Mouse (Mus musculus) frontal cortex, adult (tissue): Measurements from ENCODE around the gene 9130213A22Rik.

ENCODE experiments used
- ATAC-seq: cut with Nextera tagmentation; 2 replicates; pipeline ENCODE4 v1.9.2; 2017; ENCODE audit warnings: mild to moderate bottlenecking, moderate library complexity, mixed read lengths; ENCODE audit not compliant: low TSS enrichment

The 9130213A22Rik gene

GRCm38 (mm10) chr11:69122336-69122951, at the start of gene 9130213A22Rik:
9130213A22Rik (minus strand) TSS chr11:69122589.
- ATAC-seq = peak; percentile 22; the same call in 1 of the 2 replicates

- ATAC-seq = 0 out of 2 replicates have a peak, but pooled peaks have one; percentile 33
Observed at GRCm38 (mm10) chr11:69171626-69172025, 49.2 kb upstream of the 9130213A22Rik start.

GRCm38 (mm10) chr11:69169313-69169712, 46.9 kb upstream of the 9130213A22Rik start:
- peak; percentile 54; the same call in 1 of the 2 replicates for ATAC-seq

GRCm38 (mm10) chr11:69156800-69157199, 34.4 kb upstream of the 9130213A22Rik start, which contains the start of gene Alox12b:
Alox12b (plus strand) TSS chr11:69156989.
- ATAC-seq = peak; percentile 74; the same call in 1 of the 2 replicates

- ATAC-seq = peak; percentile 56
Observed at GRCm38 (mm10) chr11:69155351-69155750, 33.0 kb upstream of the 9130213A22Rik start.

GRCm38 (mm10) chr11:69153831-69154230, 31.4 kb upstream of the 9130213A22Rik start:
- no peak for ATAC-seq

- ATAC-seq = no peak
Observed at GRCm38 (mm10) chr11:69151004-69151403, 28.6 kb upstream of the 9130213A22Rik start.

DNA sequence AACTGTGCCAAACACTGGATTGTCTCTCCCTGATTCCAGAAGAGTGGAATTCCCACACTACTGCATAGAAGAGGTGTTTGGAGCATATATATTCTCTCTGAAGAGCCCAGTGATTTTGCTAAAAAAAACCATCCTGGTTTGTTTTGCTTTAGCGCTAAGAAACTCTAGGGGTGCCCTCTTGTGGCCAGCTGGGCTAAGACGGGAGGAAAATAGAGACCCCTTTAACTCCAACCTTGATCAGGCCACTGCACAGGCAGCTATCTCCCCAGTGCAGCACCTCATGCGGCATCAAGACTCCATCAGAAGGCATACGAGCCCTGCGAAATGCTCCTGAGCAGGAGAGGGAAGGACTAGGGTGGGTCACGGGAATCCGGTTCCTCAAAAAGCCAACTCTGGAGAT, 28.1 kb upstream of the 9130213A22Rik start:
- peak; percentile 56; the same call in 1 of the 2 replicates for ATAC-seq

DNA sequence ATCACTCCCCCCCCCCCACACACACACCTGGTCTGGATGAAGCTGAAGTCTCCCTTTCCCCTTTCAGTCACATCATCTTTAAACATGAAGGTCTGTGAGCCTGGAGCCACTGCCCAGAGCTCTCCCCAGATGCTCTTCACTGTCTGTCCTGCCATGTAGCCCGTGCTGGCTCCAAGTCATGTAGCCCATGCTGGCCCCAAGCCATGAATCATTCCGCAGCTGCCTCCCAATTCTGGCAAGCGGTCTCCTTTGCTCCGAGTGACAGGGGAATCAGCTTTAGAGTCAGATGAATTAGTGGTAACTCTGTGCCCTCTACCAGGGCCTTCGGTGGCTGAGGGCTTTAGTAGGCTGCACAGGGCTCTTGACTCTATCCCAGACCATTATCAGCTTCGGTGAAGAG, 27.3 kb upstream of the 9130213A22Rik start:
- no peak for ATAC-seq

DNA sequence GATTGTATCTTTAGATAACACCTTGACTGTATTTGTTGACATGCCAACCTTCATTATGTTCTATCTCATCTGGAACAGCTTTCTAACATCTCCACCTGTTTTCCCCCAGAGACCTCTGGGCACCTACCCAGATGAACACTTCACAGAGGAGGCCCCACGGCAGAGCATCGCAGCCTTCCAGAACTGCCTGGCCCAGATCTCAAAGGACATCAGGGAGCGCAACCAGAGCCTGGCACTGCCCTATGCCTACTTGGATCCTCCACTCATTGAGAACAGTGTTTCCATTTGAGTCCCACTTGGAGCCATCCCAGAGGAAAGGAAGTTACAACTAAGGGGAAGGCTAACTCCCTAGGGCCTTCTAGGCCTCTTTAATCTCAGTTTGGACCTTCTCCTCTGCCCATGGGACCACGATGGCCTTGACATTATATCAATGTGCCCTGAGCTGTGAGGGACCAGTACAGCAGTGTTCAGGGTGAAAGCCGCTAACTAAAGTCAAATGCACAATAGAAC, 26.1 kb upstream of the 9130213A22Rik start:
- ATAC-seq = no peak

GRCm38 (mm10) chr11:69147546-69147945, 25.2 kb upstream of the 9130213A22Rik start:
- no peak for ATAC-seq

DNA sequence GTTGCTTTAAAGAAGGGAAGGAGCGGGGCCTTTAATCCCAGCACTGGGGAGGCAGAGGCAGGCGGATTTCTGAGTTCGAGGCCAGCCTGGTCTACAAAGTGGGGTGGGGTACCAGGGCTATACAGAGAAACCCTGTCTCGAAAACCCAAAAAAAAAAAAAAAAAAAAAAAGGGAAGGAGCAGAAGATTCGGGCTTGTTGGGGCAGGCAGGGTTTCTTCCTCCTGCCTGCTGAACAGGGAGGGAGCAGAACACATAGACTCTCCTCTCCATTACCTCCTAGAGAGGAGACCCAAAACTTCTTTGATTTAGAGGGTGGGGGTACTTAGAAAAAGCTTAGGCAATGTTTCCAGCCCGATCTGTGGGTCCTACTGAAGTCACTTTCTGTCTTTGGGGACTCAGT, 13.0 kb upstream of the 9130213A22Rik start:
- no peak for ATAC-seq

GRCm38 (mm10) chr11:69134622-69134968, 12.2 kb upstream of the 9130213A22Rik start:
- ATAC-seq = peak; percentile 4; the same call in 1 of the 2 replicates

GRCm38 (mm10) chr11:69133923-69134621, 11.7 kb upstream of the 9130213A22Rik start:
- peak; percentile 88 for ATAC-seq

DNA sequence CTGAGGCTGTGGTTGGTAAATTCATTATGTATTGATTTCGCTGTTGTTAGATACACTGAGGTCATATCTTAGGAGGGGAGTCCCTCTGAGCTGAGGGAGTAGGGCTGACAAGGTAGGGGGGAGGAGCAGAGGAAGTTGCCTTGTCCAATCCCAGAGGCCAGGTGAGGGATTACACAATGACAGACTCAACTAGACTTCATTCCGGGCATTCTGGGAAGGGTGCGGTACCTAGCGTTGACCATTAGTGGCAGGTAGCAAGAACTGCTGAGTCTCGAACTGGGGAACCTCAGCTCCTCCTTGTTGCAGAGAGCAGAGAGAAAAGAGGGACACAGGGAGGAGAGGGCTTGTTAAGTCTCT, 11.2 kb upstream of the 9130213A22Rik start:
- ATAC-seq = no peak

DNA sequence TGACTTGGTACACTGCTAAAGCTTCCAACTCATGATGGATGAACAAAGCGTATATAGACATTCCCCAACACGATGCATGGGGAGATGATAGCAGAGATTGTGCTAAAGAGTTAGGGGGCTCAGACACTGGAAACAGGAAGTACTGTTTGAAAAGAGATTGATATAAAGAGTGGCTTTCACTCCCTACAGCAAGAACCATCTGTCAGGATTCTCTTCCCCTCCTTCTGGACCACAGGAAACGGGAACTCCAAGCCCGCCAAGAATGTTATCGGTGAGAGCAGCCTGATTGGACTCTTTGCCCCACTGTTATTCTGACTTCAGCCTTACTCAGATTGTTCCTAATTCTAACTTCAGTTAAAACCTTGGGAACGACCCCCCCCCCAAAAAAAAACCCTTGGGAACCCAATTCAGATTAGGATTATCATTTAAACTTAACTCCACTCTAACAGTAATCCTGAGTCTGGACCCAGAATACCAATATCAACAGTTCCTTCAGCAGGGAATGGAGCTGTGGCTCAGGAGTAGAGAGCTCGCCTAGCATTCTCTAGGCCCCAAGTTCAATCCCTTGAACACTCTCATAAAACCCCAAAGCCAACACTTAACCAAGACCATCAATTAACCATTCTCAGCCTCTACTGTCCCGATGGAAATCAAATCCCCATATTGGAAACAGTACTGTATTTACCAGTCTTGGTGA, 6.2 kb upstream of the 9130213A22Rik start:
- no peak for ATAC-seq

DNA sequence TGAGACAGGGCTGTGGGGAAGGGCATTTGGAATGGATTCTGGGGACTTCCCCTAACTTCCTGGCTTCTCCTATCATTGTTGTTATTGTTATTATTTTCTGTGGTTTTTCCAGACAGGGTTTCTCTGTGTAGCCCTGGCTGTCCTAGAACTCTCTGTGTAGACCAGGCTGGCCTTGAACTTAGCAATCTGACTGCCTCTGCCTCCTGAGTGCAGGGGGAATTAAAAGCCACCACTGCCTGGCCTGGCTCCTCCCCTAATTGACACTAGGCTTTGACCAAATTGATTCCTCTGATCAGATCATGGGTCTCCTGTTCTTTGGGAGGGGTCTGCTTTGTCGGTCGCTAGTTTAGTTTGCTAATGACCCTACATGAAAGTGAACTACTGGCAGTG, 4.3 kb upstream of the 9130213A22Rik start:
- ATAC-seq = no peak

DNA sequence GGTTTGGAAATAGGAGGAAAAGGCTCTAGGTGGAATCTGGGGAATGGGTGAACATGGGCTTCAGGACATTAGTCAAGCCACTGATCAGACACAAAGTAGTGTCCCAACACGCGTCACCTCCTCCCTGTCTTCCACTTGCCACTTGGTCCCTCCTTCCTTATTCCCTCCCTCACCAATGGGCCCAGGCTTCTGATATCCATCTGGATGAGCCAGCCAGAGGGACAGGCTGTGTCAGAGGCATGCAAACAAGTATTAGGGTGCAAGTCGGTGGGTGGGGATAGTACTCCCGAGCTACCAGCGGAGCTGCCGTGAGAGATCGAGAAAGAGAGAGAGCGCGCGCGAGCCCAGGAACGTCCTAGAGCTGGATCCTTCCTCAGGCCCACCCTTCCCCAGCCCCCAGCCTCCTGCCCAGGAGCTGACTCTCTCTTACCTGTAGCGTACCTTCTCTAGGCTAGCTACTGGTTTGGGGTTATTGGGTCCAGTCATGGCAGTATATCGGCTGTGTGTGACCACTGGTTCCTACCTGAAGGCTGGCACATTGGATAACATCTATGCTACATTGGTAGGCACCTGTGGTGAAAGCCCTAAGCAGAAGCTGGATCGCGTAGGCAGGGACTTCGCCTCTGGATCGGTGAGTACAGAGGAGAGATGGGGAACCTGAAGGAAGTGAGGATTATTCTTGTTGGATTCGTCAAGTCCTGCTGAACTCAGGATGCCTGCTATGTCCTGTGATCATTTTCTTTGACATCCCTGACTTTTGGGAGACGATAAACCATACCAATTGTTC, 3.7 kb upstream of the 9130213A22Rik start:
- ATAC-seq = no peak

GRCm38 (mm10) chr11:69125852-69125918, 3.3 kb upstream of the 9130213A22Rik start, which contains the start of gene Aloxe3:
Aloxe3 (plus strand) TSS chr11:69125896.
- ATAC-seq = no peak

GRCm38 (mm10) chr11:69125041-69125851, 2.9 kb upstream of the 9130213A22Rik start:
- peak; percentile 26; the same call in 1 of the 2 replicates for ATAC-seq

DNA sequence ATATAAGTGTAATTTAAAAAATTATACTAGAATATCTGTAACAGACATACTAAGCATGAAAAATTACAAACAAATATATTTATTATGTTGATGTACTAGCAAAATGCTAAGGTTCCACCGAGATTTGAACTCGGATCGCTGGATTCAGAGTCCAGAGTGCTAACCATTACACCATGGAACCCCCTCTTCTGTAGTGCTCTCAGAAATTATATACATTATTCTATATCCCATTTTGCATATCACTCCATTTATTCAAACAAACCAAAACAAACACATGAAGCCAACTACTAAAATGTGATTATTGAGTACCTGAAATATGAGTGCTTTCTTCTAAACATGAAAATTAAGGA, 2.1 kb upstream of the 9130213A22Rik start:
- ATAC-seq = no peak
